Mouse (Mus musculus) embryonic facial prominence, embryonic 15.5 days (tissue): ENCODE data around the gene Tnip1. TPM values are rescaled to one million over a fixed set of nuclear protein-coding genes. Genes with fewer than 3 reads are reported as not detected.

Experiments
- ATAC-seq: fragments of 200-750 bp; cut with Nextera tagmentation; 2 replicates; pipeline ENCODE4 v1.8.0; 2017; ENCODE audit warnings: low read depth, moderate TSS enrichment; ENCODE audit not compliant: insufficient number of reproducible peaks, low FRiP score, low TSS enrichment
- H3K27ac ChIP-seq: fragments of 300-500 bp; sonication (generic); replicated peaks from 2 replicates; pipeline ENCODE4 v1.5.1; 2015; ENCODE audit warnings: mild to moderate bottlenecking, inconsistent platforms
- H3K27me3 ChIP-seq: fragments of 300-500 bp; sonication (generic); 2 replicates; pipeline ENCODE4 v1.6.1; 2015; ENCODE audit warnings: inconsistent platforms
- H3K36me3 ChIP-seq: fragments of 300-500 bp; sonication (generic); 2 replicates; pipeline ENCODE4 v1.6.1; 2015; ENCODE audit warnings: mild to moderate bottlenecking, inconsistent platforms
- H3K4me1 ChIP-seq: fragments of 300-500 bp; sonication (generic); 2 replicates; pipeline ENCODE4 v1.6.1; 2015; ENCODE audit warnings: inconsistent platforms
- H3K4me2 ChIP-seq: fragments of 300-500 bp; sonication (generic); replicated peaks from 2 replicates; pipeline ENCODE4 v1.6.1; 2015; ENCODE audit warnings: mild to moderate bottlenecking, inconsistent platforms
- H3K4me3 ChIP-seq: fragments of 300-500 bp; sonication (generic); replicated peaks from 2 replicates; pipeline ENCODE4 v1.5.1; 2015; ENCODE audit warnings: mild to moderate bottlenecking, inconsistent platforms
- H3K9ac ChIP-seq: fragments of 300-500 bp; sonication (generic); 2 replicates; pipeline ENCODE4 v1.6.1; 2015; ENCODE audit warnings: inconsistent platforms
- H3K9me3 ChIP-seq: fragments of 300-500 bp; sonication (generic); replicated peaks from 2 replicates; pipeline ENCODE4 v1.6.1; 2016; ENCODE audit warnings: inconsistent platforms
- WGBS: fragments of 180-500 bp; shearing (Covaris S2); methylation state at CpG from one replicate; pipeline ENCODE4 v1.1.7; 2015; 5-methylcytosine and 5-hydroxymethylcytosine counted together
- polyA plus RNA-seq: library from polyadenylated mRNA; unstranded; fragments of >200 nt; fragmentation: Nextera tagmentation; extraction: Ambion mirVana; gene quantifications from 2 replicates; pipeline ENCODE4 v1.2.1, GENCODE M21; 2015

The Tnip1 gene
- polyA plus RNA-seq, 1 experiment from 2014 or later = 24.5 TPM

DNA sequence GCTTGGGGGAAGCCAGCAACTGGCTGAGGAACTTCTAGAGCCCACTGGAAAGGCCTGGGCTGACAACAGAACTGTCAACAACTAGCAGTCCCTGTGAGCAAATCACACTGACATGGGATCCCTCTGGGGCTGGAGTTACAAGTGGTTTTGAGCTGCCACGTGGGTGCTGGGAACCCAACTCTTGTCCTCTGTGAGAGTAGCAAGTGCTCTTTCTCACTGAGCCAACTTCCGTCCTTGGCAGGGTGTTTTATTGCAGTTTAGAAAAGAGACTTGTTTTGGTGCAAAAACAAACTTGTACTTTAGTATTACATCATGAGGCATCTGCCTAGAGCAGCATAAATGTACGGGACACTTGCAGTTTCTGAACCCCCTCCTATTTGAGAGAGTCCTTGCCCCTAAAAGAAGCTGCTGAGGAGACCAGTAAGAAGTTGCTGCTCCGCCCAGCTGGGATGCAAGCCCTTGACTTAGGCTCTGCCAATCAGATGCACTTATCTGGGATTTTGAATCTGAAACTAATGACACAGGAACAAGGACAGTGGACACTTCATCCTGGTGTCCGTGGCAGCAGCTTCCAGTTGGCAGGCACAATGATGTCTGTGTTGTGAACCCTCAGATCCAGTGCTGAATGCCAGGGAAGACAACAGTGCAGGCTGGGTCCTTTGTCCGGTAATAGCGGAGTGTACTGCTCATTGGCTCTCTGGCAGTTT is 90.7 kb downstream of the Tnip1 start:
- H3K4me2 ChIP-seq = no peak overlapping the region
- H3K36me3 ChIP-seq = peaks cover 47% of the 10 kb centered on the region
- H3K27ac ChIP-seq = no peak overlapping the region
- H3K4me1 ChIP-seq = peaks cover 16% of the 10 kb centered on the region
- no peak overlapping the region for H3K9ac ChIP-seq
- H3K4me3 ChIP-seq = no peak overlapping the region
- no peak for ATAC-seq
- WGBS = 80% methylated on average over 7 of the region's 7 CpGs
- H3K27me3 ChIP-seq = no peaks in the 10 kb centered on the region
- H3K9me3 ChIP-seq = no peaks in the 10 kb centered on the region

DNA sequence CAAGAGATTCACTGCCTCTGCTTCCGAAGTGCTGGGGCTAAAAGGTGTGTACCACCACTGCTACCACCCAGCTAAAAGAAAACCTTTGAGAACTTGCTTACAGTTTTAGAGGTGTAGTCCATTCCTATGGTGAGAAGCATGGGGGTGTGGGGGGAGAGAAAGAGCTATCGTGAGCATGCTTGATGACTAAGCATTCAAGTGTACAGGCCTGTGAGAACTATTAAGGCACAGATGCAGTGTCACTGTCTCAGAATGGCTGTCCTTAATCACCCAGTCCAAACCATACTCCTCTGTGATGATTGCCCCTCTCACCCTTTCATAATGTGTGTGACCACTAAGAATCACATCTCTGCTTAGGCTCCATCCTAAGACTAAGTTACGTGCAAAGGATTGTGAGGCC is 93.4 kb downstream of the Tnip1 start:
- 81% methylated on average over 3 of the region's 3 CpGs for WGBS
- no peak for ATAC-seq
- H3K9me3 ChIP-seq = no peaks in the 10 kb centered on the region
- H3K27ac ChIP-seq = no peak overlapping the region
- H3K36me3 ChIP-seq = peaks cover 45% of the 10 kb centered on the region
- H3K4me1 ChIP-seq = peaks cover 18% of the 10 kb centered on the region
- no peaks in the 10 kb centered on the region for H3K27me3 ChIP-seq
- H3K4me3 ChIP-seq = no peak overlapping the region
- no peak overlapping the region for H3K4me2 ChIP-seq
- no peak overlapping the region for H3K9ac ChIP-seq

- Histone ChIP-seq H3K36me3 (peaks cover 36% of the 10 kb centered on the region), H3K27ac (no peak overlapping the region), H3K4me3 (no peak overlapping the region), H3K4me1 (peaks cover 18% of the 10 kb centered on the region), H3K9ac (no peak overlapping the region), H3K27me3 (no peaks in the 10 kb centered on the region), H3K9me3 (no peaks in the 10 kb centered on the region), H3K4me2 (no peak overlapping the region)
- no peak for ATAC-seq
- 59% methylated on average over 2 of the region's 2 CpGs for WGBS
These were observed 94.3 kb downstream of the Tnip1 start for GRCm38 (mm10) chr11:54868445-54868844.

DNA sequence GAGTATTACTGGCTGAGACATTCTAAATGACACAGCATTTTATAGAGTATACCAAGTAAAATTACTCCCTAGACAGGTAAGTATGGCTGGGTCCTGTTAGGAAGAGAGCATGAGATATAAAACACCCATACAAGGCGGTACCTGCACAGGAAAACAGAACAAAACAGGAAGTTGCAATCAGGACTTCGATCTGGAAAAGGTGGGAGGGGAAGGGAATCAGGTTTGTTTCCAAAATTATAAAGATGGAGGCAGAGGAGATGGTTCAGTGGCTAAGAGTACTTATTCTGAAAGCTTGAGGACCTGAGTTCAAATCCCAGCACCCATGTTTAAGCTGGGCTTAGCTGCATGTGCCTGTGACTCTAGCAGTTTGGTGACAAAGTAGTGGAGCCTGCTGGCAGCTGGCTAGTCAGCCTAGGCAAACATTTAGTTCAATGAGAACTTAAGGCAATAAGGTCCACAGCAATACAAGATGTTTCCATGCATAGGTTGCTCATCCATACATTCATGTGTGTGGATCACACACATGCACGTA is 94.7 kb downstream of the Tnip1 start:
- Histone ChIP-seq H3K36me3 (peaks cover 33% of the 10 kb centered on the region), H3K4me2 (peak overlapping the region; percentile 55; the same call in 1 of the 2 replicates), H3K4me1 (peaks cover 18% of the 10 kb centered on the region), H3K4me3 (peak overlapping the region; percentile 86; the same call in 1 of the 2 replicates), H3K27me3 (no peaks in the 10 kb centered on the region), H3K9me3 (no peaks in the 10 kb centered on the region), H3K9ac (no peak overlapping the region), H3K27ac (no peak overlapping the region)
- no peak for ATAC-seq
- 81% methylated on average over 3 of the region's 3 CpGs for WGBS

GRCm38 (mm10) chr11:54867049-54867385 is 95.7 kb downstream of the Tnip1 start:
- Histone ChIP-seq H3K27ac (peak overlapping the region; percentile 88), H3K4me1 (peaks cover 18% of the 10 kb centered on the region)
- 0% methylated on average over 5 of the region's 5 CpGs for WGBS

GRCm38 (mm10) chr11:54866119-54867048 is 96.3 kb downstream of the Tnip1 start, which contains the start of gene Hint1:
TSS of gene Hint1 (plus strand) at chr11:54866383.
- peak within 1 kb of the TSS; percentile 97 for H3K9ac ChIP-seq
- H3K4me1 ChIP-seq = peaks cover 18% of the 10 kb centered on the region
- peak; percentile 87 for ATAC-seq
- H3K9me3 ChIP-seq = no peaks in the 10 kb centered on the region
- H3K4me3 ChIP-seq = peak within 1 kb of the TSS; percentile 86
- under 1% methylated on average over 107 of the region's 107 CpGs for WGBS
- H3K27ac ChIP-seq = peak within 1 kb of the TSS; percentile 88
- peak within 1 kb of the TSS; percentile 55 for H3K4me2 ChIP-seq
- peaks cover 18% of the 10 kb centered on the region for H3K36me3 ChIP-seq
- no peaks in the 10 kb centered on the region for H3K27me3 ChIP-seq

More at GRCm38 (mm10) chr11:54867049-54867385, 95.7 kb downstream of the Tnip1 start:
- H3K4me3 ChIP-seq = peak overlapping the region; percentile 86
- peaks cover 24% of the 10 kb centered on the region for H3K36me3 ChIP-seq
- ATAC-seq = 0 out of 2 replicates have a peak, but pooled peaks have one; percentile 19
- no peaks in the 10 kb centered on the region for H3K27me3 ChIP-seq
- no peaks in the 10 kb centered on the region for H3K9me3 ChIP-seq
- H3K9ac ChIP-seq = peak overlapping the region; percentile 97
- peak overlapping the region; percentile 55 for H3K4me2 ChIP-seq

DNA sequence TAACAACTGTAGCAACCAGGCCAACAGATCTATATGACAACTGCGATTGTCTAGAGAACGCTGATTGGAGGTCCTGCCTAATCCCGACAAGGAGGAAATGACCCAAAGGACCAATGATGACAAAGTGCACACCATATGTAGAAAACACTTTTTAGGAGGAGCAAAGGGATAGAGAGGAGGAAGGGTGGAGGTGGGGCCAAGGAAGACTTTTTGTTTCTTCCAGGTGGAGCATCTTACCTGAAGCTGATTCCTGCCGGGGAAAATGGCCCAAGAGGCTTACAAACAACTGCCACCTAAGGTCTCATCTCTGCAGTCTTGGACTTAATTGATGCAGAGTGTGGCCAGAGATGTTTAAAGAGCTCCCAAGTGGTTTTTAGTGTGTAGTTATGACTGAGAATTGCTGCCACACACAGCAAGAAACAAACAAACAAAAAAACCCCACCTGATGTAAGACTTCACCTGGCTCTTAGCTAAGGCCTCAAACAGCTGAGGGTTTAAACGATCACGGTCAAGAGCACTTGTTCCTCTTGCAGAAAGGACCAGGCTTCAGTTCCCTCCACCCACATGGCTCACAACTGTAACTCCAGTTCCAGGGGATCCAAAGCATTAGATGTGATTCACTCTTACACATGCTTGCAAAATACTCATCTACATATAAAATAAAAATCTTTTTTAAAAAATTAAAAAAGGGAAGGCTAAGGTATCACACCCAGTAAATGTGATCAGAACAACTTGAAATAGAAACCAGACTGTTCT is 97.2 kb downstream of the Tnip1 start:
- Histone ChIP-seq H3K36me3 (peaks cover 11% of the 10 kb centered on the region), H3K9ac (peak overlapping the region; percentile 97), H3K4me3 (peak overlapping the region; percentile 86), H3K4me1 (peaks cover 18% of the 10 kb centered on the region), H3K27ac (peak overlapping the region; percentile 88), H3K9me3 (no peaks in the 10 kb centered on the region), H3K27me3 (no peaks in the 10 kb centered on the region), H3K4me2 (peak overlapping the region; percentile 55)
- 72% methylated on average over 6 of the region's 6 CpGs for WGBS
- no peak for ATAC-seq

DNA sequence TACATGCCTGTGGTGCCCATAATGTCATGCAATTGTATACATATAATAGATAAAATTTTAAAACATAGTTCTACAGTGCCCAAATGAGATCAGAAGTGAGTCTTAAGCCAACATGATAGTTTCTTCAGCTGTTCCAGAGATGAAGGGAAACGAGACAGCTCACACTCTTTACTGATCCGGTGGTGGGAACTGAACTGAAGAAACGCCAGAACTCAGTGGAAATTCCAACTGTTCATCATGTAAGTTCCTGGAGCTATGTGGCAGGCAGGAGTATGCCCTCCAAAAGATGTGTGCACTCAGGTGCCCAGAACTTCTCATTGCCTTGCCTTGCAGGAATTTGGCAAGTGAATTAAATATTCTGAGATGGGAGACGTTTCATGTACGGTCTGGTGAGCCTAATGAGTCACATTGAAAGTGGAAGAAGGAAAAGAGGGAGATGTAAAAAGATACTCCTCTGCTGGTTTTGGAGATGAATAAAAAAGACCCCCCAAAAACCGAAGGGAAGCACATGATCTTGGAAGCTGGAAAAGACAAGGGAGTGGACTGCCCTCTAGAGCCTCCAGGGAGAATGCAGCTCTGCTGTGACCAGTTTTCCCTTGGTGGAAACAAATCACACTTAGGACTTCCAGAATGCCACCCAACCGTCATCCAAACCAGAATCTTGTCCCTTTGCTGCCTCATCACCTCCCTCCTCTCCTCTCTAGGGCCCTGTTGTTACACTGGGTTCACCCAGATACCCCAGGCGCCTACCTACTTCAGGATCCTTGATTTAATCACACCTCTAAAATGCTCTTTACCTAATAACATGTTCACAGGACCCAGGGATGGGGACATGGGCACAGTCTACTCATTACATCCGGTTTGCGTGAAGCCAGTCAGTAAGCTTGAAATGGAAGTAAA is 99.8 kb downstream of the Tnip1 start:
- H3K36me3 ChIP-seq = no peaks in the 10 kb centered on the region
- no peak for ATAC-seq
- H3K4me3 ChIP-seq = no peak overlapping the region
- no peak overlapping the region for H3K27ac ChIP-seq
- H3K9me3 ChIP-seq = no peaks in the 10 kb centered on the region
- no peaks in the 10 kb centered on the region for H3K27me3 ChIP-seq
- WGBS = 44% methylated on average over 10 of the region's 10 CpGs
- no peak overlapping the region for H3K9ac ChIP-seq
- H3K4me2 ChIP-seq = no peak overlapping the region
- H3K4me1 ChIP-seq = peaks cover 16% of the 10 kb centered on the region

GRCm38 (mm10) chr11:54861471-54862420 is 101.0 kb downstream of the Tnip1 start:
- no peak overlapping the region for H3K27ac ChIP-seq
- peaks cover 6% of the 10 kb centered on the region; the same call in 1 of the 2 replicates for H3K4me1 ChIP-seq
- H3K9me3 ChIP-seq = no peaks in the 10 kb centered on the region
- H3K9ac ChIP-seq = no peak overlapping the region
- H3K4me3 ChIP-seq = no peak overlapping the region
- H3K4me2 ChIP-seq = peak overlapping the region; percentile 72; the same call in 1 of the 2 replicates
- no peaks in the 10 kb centered on the region for H3K27me3 ChIP-seq
- 86% methylated on average over 5 of the region's 5 CpGs for WGBS
- no peak for ATAC-seq
- H3K36me3 ChIP-seq = no peaks in the 10 kb centered on the region
